Mouse (Mus musculus): ENCODE measurements at regions not wholly inside any gene's neighbourhood (a gene's known extent, or its start where the extent isn't known, plus 50 kb on each side); places are given as distances from the start of the nearest gene placed in this dataset.

GRCm38 (mm10) chr7:73644362-73644904, 95.7 kb upstream of the Fam174b start:
- 70% methylated on average over 4 of the region's 4 CpGs for WGBS

GRCm38 (mm10) chr7:73643993-73644335, 96.1 kb upstream of the Fam174b start:
- ATAC-seq (ENCODE audit: low FRiP score, low TSS enrichment): no peak
- Histone ChIP-seq H3K27me3 (ENCODE audit: control insufficient read depth, insufficient read depth, low read length) (no peaks in the 10 kb centered on the region), H3K4me3 (ENCODE audit: low read length) (no peak overlapping the region), H3K36me3 (ENCODE audit: control insufficient read depth, insufficient read depth, low read length) (no peaks in the 10 kb centered on the region), H3K4me1 (ENCODE audit: control insufficient read depth, insufficient read depth, low read length) (no peaks in the 10 kb centered on the region), H3K27ac (ENCODE audit: low read depth, low read length) (no peak overlapping the region), H3K4me2 (replicated peaks; ENCODE audit: low read depth, low read length) (no peak overlapping the region), H3K9ac (ENCODE audit: low read depth, low read length) (no peak overlapping the region), H3K9me3 (ENCODE audit: control insufficient read depth, low read length) (no peaks in the 10 kb centered on the region)
- 67% methylated on average over 10 of the region's 10 CpGs for WGBS

More at GRCm38 (mm10) chr7:73644362-73644904, 95.7 kb upstream of the Fam174b start:
- Histone ChIP-seq H3K27me3 (ENCODE audit: control insufficient read depth, insufficient read depth, low read length) (no peaks in the 10 kb centered on the region), H3K4me3 (ENCODE audit: low read length) (no peak overlapping the region), H3K4me2 (replicated peaks; ENCODE audit: low read depth, low read length) (no peak overlapping the region), H3K4me1 (ENCODE audit: control insufficient read depth, insufficient read depth, low read length) (no peaks in the 10 kb centered on the region), H3K9me3 (ENCODE audit: control insufficient read depth, low read length) (no peaks in the 10 kb centered on the region), H3K27ac (ENCODE audit: low read depth, low read length) (no peak overlapping the region), H3K9ac (ENCODE audit: low read depth, low read length) (no peak overlapping the region), H3K36me3 (ENCODE audit: control insufficient read depth, insufficient read depth, low read length) (no peaks in the 10 kb centered on the region)
- no peak for ATAC-seq (ENCODE audit: low FRiP score, low TSS enrichment)

- 83% methylated on average over 19 of the region's 19 CpGs for WGBS
- no peak overlapping the region for H3K4me3 ChIP-seq (ENCODE audit: low read length)
- no peaks in the 10 kb centered on the region for H3K27me3 ChIP-seq (ENCODE audit: control insufficient read depth, insufficient read depth, low read length)
- no peak overlapping the region for H3K4me2 ChIP-seq (replicated peaks; ENCODE audit: low read depth, low read length)
- H3K36me3 ChIP-seq (ENCODE audit: control insufficient read depth, insufficient read depth, low read length): no peaks in the 10 kb centered on the region
- no peak; the same call in 1 of the 2 replicates for ATAC-seq (ENCODE audit: low FRiP score, low TSS enrichment)
- H3K9me3 ChIP-seq (ENCODE audit: control insufficient read depth, low read length): no peaks in the 10 kb centered on the region
- H3K4me1 ChIP-seq (ENCODE audit: control insufficient read depth, insufficient read depth, low read length): no peaks in the 10 kb centered on the region
- no peak overlapping the region for H3K27ac ChIP-seq (ENCODE audit: low read depth, low read length)
- H3K9ac ChIP-seq (ENCODE audit: low read depth, low read length): no peak overlapping the region
These were observed 96.7 kb upstream of the Fam174b start for GRCm38 (mm10) chr7:73643306-73643992.

GRCm38 (mm10) chr7:73640194-73640593, 98.6 kb upstream of the Chd2 start:
- no peak for ATAC-seq (ENCODE audit: low FRiP score, low TSS enrichment)
- Histone ChIP-seq H3K4me2 (replicated peaks; ENCODE audit: low read depth, low read length) (no peak overlapping the region), H3K36me3 (ENCODE audit: control insufficient read depth, insufficient read depth, low read length) (no peaks in the 10 kb centered on the region), H3K4me3 (ENCODE audit: low read length) (no peak overlapping the region), H3K9me3 (ENCODE audit: control insufficient read depth, low read length) (no peaks in the 10 kb centered on the region), H3K27ac (ENCODE audit: low read depth, low read length) (no peak overlapping the region), H3K9ac (ENCODE audit: low read depth, low read length) (no peak overlapping the region), H3K27me3 (ENCODE audit: control insufficient read depth, insufficient read depth, low read length) (no peaks in the 10 kb centered on the region), H3K4me1 (ENCODE audit: control insufficient read depth, insufficient read depth, low read length) (no peaks in the 10 kb centered on the region)
- 45% methylated on average over 2 of the region's 2 CpGs for WGBS

- WGBS: 67% methylated on average over 4 of the region's 4 CpGs
These were observed 96.1 kb upstream of the Chd2 start for GRCm38 (mm10) chr7:73637810-73638125.

GRCm38 (mm10) chr7:73637101-73637809, 95.6 kb upstream of the Chd2 start:
- Histone ChIP-seq H3K4me1 (ENCODE audit: control insufficient read depth, insufficient read depth, low read length) (no peaks in the 10 kb centered on the region), H3K9me3 (ENCODE audit: control insufficient read depth, low read length) (no peaks in the 10 kb centered on the region), H3K9ac (ENCODE audit: low read depth, low read length) (no peak overlapping the region), H3K27me3 (ENCODE audit: control insufficient read depth, insufficient read depth, low read length) (no peaks in the 10 kb centered on the region), H3K4me2 (replicated peaks; ENCODE audit: low read depth, low read length) (no peak overlapping the region), H3K27ac (ENCODE audit: low read depth, low read length) (no peak overlapping the region), H3K4me3 (ENCODE audit: low read length) (no peak overlapping the region), H3K36me3 (ENCODE audit: control insufficient read depth, insufficient read depth, low read length) (no peaks in the 10 kb centered on the region)
- 61% methylated on average over 5 of the region's 5 CpGs for WGBS
- no peak for ATAC-seq (ENCODE audit: low FRiP score, low TSS enrichment)

More at GRCm38 (mm10) chr7:73637810-73638125, 96.1 kb upstream of the Chd2 start:
- Histone ChIP-seq H3K9me3 (ENCODE audit: control insufficient read depth, low read length) (no peaks in the 10 kb centered on the region), H3K9ac (ENCODE audit: low read depth, low read length) (no peak overlapping the region), H3K27me3 (ENCODE audit: control insufficient read depth, insufficient read depth, low read length) (no peaks in the 10 kb centered on the region), H3K4me1 (ENCODE audit: control insufficient read depth, insufficient read depth, low read length) (no peaks in the 10 kb centered on the region), H3K27ac (ENCODE audit: low read depth, low read length) (no peak overlapping the region), H3K36me3 (ENCODE audit: control insufficient read depth, insufficient read depth, low read length) (no peaks in the 10 kb centered on the region), H3K4me2 (replicated peaks; ENCODE audit: low read depth, low read length) (no peak overlapping the region), H3K4me3 (ENCODE audit: low read length) (no peak overlapping the region)
- ATAC-seq (ENCODE audit: low FRiP score, low TSS enrichment): no peak

GRCm38 (mm10) chr7:73635422-73635821, 93.8 kb upstream of the Chd2 start:
- H3K4me1 ChIP-seq (ENCODE audit: control insufficient read depth, insufficient read depth, low read length): no peaks in the 10 kb centered on the region
- H3K36me3 ChIP-seq (ENCODE audit: control insufficient read depth, insufficient read depth, low read length): no peaks in the 10 kb centered on the region
- H3K27me3 ChIP-seq (ENCODE audit: control insufficient read depth, insufficient read depth, low read length): no peaks in the 10 kb centered on the region
- ATAC-seq (ENCODE audit: low FRiP score, low TSS enrichment): no peak
- no peak overlapping the region for H3K27ac ChIP-seq (ENCODE audit: low read depth, low read length)
- H3K4me3 ChIP-seq (ENCODE audit: low read length): no peak overlapping the region
- H3K4me2 ChIP-seq (replicated peaks; ENCODE audit: low read depth, low read length): no peak overlapping the region
- 89% methylated on average over 9 of the region's 9 CpGs for WGBS
- H3K9me3 ChIP-seq (ENCODE audit: control insufficient read depth, low read length): no peaks in the 10 kb centered on the region
- H3K9ac ChIP-seq (ENCODE audit: low read depth, low read length): no peak overlapping the region

GRCm38 (mm10) chr7:73630790-73631189, 89.2 kb upstream of the Chd2 start:
- no peaks in the 10 kb centered on the region; the same call in 1 of the 2 replicates for H3K4me1 ChIP-seq (ENCODE audit: control insufficient read depth, insufficient read depth, low read length)
- no peak for ATAC-seq (ENCODE audit: low FRiP score, low TSS enrichment)
- 80% methylated on average over 7 of the region's 7 CpGs for WGBS
- H3K27me3 ChIP-seq (ENCODE audit: control insufficient read depth, insufficient read depth, low read length): no peaks in the 10 kb centered on the region
- no peak overlapping the region for H3K27ac ChIP-seq (ENCODE audit: low read depth, low read length)
- H3K4me2 ChIP-seq (replicated peaks; ENCODE audit: low read depth, low read length): no peak overlapping the region
- H3K36me3 ChIP-seq (ENCODE audit: control insufficient read depth, insufficient read depth, low read length): no peaks in the 10 kb centered on the region
- H3K4me3 ChIP-seq (ENCODE audit: low read length): no peak overlapping the region
- no peaks in the 10 kb centered on the region for H3K9me3 ChIP-seq (ENCODE audit: control insufficient read depth, low read length)
- H3K9ac ChIP-seq (ENCODE audit: low read depth, low read length): no peak overlapping the region

GRCm38 (mm10) chr7:73629182-73629581, 87.6 kb upstream of the Chd2 start:
- peaks cover 5% of the 10 kb centered on the region for H3K4me1 ChIP-seq (ENCODE audit: control insufficient read depth, insufficient read depth, low read length)
- ATAC-seq (ENCODE audit: low FRiP score, low TSS enrichment): no peak
- 89% methylated on average over 2 of the region's 2 CpGs for WGBS
- no peak overlapping the region for H3K4me2 ChIP-seq (replicated peaks; ENCODE audit: low read depth, low read length)
- no peaks in the 10 kb centered on the region for H3K9me3 ChIP-seq (ENCODE audit: control insufficient read depth, low read length)
- H3K4me3 ChIP-seq (ENCODE audit: low read length): no peak overlapping the region
- H3K9ac ChIP-seq (ENCODE audit: low read depth, low read length): no peak overlapping the region
- H3K36me3 ChIP-seq (ENCODE audit: control insufficient read depth, insufficient read depth, low read length): no peaks in the 10 kb centered on the region
- no peaks in the 10 kb centered on the region for H3K27me3 ChIP-seq (ENCODE audit: control insufficient read depth, insufficient read depth, low read length)
- no peak overlapping the region for H3K27ac ChIP-seq (ENCODE audit: low read depth, low read length)

Measured in kidney, embryonic 14.5 days (tissue).